Mouse (Mus musculus): ENCODE results near the gene Pkig.

Pkig gene

DNA sequence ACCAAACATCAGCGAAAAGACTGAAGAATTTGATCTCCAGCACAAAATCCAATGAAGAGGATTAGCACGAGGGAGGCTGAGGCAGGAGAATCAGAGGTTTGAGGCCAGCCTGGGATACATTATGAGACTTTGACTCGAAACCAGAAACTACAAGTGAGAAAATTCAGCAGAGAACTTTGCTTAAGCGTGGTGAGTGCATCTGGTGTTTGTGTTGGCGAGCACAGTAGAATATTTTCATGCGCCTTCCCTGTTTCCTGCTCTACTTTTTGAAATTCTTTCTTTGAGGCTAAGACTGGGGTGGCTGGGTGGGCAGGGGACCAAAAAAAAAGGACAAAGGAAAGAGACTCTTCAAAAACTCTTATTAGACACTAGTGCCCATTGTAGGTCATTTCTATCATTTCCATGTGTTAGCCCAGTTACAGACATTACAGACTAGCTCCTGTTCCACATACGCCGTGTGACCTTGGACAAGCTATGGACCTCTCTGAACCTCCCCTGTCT lies 53.2 kb downstream of the Pkig start:
- no peak for DNase-seq (ENCODE audit: low read depth)

GRCm38 (mm10) chr2:163712473-163712872 lies 54.3 kb downstream of the Pkig start:
- DNase-seq (ENCODE audit: low read depth): no peak

DNA sequence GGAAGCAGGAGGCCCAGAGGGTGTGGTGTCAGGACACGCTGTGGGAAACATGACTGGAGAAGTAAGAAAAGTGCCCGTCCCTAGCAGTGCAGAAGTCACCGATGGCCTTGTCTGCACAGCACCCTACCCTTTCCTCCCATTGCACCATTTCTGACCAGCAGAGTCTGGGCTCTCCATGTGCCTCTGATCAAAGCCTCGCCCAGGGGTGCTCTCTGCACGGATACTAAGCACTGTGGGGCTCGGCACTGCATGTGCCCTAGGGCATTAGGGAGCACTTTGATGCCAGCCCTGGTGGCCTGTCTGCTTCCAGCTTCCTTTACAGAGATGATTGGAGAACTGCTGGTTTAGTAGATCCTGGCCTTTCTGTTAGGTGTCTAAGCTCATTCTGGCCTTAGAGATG lies 54.7 kb downstream of the Pkig start:
- DNase-seq (ENCODE audit: low read depth): no peak

DNA sequence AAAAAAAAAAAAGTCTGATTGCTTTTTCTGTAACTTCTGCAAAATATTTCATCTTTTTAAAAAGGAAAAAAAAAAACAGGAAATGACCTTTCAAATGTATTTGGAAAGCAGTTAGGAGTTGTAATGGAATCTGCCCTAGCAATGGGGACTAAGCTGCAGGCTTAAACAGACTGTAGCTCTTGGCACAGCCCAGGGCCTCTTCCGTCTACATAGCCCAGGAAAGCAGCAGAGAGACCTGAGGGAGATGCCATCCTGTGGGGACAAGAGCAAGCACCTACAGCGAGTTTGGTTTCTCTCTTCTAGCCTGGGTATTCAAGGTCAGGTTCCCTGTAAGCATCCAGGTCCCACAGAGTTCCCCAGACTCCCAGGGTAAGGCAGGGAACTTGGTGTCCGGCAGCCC lies 55.2 kb downstream of the Pkig start:
- no peak for DNase-seq (ENCODE audit: low read depth)

GRCm38 (mm10) chr2:163716448-163716847 lies 58.3 kb downstream of the Pkig start:
- DNase-seq (ENCODE audit: low read depth): no peak

DNA sequence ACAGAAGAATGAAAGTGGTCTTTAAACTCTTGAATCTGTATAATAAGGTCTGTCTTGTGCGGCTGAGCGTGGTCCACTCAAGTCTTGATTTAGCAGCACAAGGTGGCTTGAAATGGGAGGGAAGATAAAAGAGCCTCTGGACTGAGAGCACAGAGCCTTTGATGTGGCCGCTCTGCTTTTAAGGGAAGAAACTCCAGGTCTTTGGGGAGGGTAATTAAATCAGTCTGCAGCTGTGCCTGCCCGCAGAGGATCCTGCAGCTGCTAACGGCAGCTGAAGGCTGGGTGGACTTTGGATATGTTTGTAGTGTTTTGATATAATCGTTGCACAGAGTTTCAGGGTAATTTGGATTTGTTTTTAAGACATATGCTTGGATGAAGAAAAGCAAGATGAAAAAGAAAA lies 58.7 kb downstream of the Pkig start:
- no peak for DNase-seq (ENCODE audit: low read depth)

GRCm38 (mm10) chr2:163718526-163718925 lies 60.3 kb downstream of the Pkig start:
- DNase-seq (ENCODE audit: low read depth): no peak

GRCm38 (mm10) chr2:163718951-163719603 lies 60.9 kb downstream of the Pkig start:
- peak; percentile 91 for DNase-seq (ENCODE audit: low read depth)

DNA sequence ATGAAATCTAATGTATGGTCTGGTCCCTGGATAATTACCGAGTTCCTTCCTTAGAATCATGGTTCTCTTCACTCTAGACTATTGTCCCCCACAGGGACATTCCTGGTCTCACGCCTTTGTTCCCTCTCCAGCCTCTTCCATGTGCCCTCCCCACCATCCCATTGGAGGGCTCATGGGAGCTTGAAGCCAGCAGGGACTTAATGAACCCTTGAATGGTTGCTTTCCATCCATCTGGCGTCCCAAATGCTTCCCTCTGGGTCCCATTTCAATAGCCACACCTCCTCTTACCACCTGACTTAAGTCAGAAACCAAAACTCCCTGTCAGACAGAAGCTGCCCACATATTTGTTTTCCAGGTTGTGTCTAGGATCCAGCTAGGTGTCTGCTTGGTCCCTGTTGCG lies 61.4 kb downstream of the Pkig start:
- DNase-seq (ENCODE audit: low read depth): no peak

- no peak for DNase-seq (ENCODE audit: low read depth)
These were observed 64.4 kb downstream of the Pkig start for GRCm38 (mm10) chr2:163722550-163722949.

DNA sequence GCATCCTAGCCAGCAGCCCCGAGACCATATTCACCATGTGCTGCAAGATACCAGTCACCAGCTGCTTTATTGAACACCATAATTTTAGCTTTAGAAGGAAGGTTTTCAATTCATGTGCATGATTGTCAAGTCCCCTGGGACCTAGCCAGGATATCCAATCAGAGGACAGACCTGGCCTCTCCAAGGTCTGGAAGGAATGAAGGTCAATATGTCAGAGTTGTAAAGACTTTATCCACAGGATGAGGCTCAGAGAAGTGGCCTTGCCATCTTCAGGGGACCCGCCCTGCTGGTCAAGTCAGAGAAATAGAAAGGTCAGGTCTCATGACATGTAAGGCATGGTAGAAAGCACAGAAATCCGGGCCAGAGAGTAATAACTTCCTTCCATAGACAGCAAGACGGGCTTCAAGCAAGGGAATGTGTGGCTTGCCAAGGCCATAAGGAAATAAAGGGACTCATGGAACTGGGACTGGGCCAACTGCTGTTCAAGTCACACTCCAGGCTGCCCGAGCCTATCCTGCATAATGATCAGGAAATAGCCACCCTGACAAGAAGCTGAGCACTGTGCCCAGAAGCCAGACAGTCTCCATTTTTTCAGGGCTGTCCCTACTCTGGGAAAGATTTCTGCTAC lies 68.7 kb downstream of the Pkig start:
- no peak for DNase-seq (ENCODE audit: low read depth)

GRCm38 (mm10) chr2:163728300-163728699 lies 70.1 kb downstream of the Pkig start:
- no peak for DNase-seq (ENCODE audit: low read depth)

DNA sequence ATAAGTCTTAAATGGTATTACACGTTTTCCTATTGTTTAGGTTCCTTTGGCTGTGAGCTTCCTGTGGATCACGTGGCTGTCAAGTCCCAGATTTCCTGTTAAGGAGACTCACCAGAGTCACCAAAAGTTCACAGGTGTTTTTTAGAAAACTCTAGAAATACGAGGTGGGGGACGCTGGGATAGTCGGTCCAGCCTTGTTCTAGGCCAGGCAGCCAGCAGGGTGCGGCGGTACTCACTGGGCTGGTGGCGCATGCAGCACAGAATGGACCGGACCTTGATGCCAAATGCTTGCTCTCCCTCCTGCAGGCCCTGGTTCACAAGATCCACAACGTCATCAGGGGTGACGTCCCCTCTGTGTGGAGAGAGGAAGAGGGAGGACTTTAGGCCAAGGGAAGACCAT lies 73.8 kb downstream of the Pkig start:
- no peak for DNase-seq (ENCODE audit: low read depth)

- DNase-seq (ENCODE audit: low read depth): no peak
These were observed 77.0 kb downstream of the Pkig start for GRCm38 (mm10) chr2:163735163-163735562.

- no peak for DNase-seq (ENCODE audit: low read depth)
These were observed 77.8 kb downstream of the Pkig start for GRCm38 (mm10) chr2:163735980-163736379.

DNA sequence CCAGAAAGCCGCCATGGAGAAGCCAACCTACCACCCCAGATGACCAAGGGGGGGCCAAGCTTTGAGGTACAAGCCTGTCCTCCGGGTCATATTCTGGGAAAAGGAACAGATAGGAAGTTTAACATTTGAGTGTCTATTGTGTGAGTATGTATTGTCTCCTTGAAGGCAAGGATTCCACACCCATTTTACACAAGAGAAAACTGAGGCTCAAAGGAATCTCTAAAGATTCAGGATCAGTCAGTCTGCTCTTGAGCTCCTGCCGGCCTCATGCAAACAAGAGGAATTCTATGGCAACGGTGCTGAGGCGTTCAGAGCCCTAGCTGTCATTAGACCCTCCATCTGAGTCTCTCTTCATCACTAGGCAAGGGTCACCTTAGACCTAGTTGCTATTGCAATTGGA lies 84.5 kb downstream of the Pkig start:
- DNase-seq (ENCODE audit: low read depth): no peak

- no peak for DNase-seq (ENCODE audit: low read depth)
These were observed 85.2 kb downstream of the Pkig start for GRCm38 (mm10) chr2:163743357-163743756.

- DNase-seq (ENCODE audit: low read depth): peak; percentile 23
These were observed 86.8 kb downstream of the Pkig start for GRCm38 (mm10) chr2:163744801-163745570.

DNA sequence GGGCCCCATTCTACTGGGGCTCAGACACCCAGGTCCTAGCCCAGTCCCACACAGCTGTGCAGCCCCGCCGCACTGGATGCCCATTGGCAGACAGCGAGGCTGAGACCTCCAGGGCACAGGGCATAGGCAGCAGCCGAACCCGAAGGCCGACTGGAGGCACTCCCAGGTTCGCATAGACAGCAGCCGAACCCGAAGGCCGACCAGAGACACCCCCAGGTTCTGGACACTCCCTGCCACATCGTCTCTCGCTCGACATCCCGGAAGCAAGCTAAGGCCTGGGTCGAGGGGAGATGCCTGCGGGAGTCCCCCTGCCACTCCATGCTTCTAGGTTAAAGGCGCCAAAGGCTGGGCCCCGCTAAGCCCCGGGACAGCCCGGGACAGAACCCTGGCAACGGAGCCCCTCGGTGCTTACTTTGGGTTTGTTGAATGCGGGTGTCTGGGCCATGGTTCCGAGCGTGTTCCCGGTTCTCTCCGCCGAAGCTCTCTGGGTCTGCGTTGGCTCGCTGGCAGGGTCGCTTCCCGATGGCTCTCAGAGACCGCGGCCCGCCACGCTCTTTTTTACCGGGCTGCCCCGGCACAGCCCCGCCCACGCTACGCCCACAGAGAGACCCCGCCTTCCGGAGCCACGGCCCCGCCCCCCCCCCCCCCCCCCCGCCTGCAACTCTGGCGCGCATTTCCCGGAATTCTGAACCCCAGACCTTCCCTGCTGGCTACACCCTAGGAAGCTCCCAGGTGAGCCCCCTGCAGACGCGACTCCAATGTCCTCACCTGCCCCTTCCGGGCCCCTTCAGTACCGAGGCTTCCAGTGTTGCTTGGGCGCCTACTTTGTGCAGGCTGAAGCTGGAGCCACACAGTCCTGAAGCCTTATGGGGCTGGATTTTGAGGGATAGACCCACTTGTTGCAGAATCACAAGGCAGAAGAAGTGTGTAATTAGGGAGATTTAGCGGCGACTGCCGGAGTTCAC lies 91.7 kb downstream of the Pkig start, which contains the start of gene Ada:
TSS of gene Ada (minus strand) at position 593 of the 965 bp plus-strand sequence.
- DNase-seq (ENCODE audit: low read depth): peak; percentile 69

DNA sequence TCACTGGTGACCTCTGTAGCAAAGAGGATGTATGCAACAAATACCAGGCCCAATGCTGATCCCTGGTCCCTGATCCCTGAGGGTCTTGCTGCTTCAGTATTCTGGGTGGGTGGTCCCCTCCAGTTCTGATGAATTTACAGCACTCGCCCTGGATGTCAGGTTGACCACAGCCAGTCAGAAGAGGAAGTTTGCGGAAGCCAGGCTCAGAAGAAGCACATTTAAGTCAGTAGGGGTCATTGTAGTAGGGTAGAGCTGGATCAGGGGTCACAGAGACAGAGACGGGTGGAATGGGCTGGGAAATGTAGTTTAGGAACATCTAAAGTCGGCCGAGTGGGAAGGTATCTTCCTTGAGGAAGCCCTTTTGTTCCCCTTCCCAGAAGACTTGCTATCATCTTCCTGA lies 96.0 kb downstream of the Pkig start:
- DNase-seq (ENCODE audit: low read depth): no peak

DNA sequence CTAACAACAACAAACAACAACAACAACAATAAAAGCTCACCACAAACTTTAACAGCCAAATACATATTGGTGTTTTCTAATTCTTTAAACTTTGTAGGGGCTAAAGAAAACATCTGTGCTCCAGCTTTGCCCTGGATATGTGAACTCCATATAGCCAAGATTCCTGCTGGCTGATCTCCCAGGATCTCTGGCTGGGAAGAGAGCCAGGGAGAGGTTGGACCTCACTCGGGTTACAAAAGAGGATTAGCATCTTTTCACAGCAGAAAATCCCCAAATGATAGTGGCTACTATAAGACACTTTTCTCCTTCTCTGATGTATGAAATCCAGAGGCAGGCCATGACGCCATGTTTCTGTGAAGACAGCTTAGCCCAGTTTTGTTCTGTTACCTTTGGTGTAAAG lies 98.5 kb downstream of the Pkig start:
- DNase-seq (ENCODE audit: low read depth): no peak

DNA sequence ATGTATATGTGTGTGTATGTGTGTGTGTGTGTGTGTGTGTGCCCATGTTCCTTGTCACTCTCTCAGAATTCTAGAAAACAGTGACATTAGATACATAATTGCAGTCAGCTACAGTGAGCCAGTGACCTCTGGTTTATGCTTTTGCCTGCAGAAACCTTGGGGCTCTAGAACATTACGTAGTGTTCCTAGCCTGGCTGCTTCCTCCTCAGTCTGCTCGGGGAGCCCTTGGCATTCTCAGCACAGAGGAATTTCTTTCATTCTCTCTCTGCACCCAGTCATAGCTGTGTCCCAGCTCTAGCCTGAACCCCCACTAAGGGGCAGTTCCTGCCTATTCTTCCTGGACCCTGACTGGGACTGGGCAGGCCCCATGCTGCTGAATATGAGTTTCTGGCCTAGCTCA lies 100.0 kb downstream of the Pkig start:
- DNase-seq (ENCODE audit: low read depth): no peak

Measured in induced T-regulatory cell, adult 2 months (primary cell).